Mouse (Mus musculus): Measurements from ENCODE around the gene Gpsm3. TPM values are rescaled to one million over a fixed set of nuclear protein-coding genes. Genes with fewer than 3 reads are reported as not detected.

Gene Gpsm3
- polyA plus RNA-seq, 1 experiment from 2014 or later, result 3.0 TPM

- H3K27ac ChIP-seq (ENCODE audit: low read length), result peak overlapping the region; percentile 96
- WGBS, result under 1% methylated on average over 30 of the region's 32 CpGs
- peak overlapping the region; percentile 98 for H3K9ac ChIP-seq (replicated peaks; ENCODE audit: low read depth, low read length)
- 0 out of 2 replicates have a peak, but pooled peaks cover 3% of the 10 kb centered on the region for H3K36me3 ChIP-seq (ENCODE audit: control insufficient read depth, insufficient read depth)
- peak overlapping the region; percentile 67 for H3K4me2 ChIP-seq (ENCODE audit: low read length)
- ATAC-seq, result peak; percentile 13
- peak overlapping the region; percentile 81 for H3K4me3 ChIP-seq (replicated peaks; ENCODE audit: low read length)
- H3K4me1 ChIP-seq (replicated peaks; ENCODE audit: control insufficient read depth, insufficient read depth, low read length), result peaks cover 41% of the 10 kb centered on the region
- H3K27me3 ChIP-seq (replicated peaks; ENCODE audit: control insufficient read depth, insufficient read depth, low read length), result no peaks in the 10 kb centered on the region
- H3K9me3 ChIP-seq (ENCODE audit: control insufficient read depth, low read length), result no peaks in the 10 kb centered on the region
Measured at GRCm38 (mm10) chr17:34592581-34593549, 3.3 kb downstream of the Gpsm3 start.

- no peaks in the 10 kb centered on the region for H3K27me3 ChIP-seq (replicated peaks; ENCODE audit: control insufficient read depth, insufficient read depth, low read length)
- H3K4me1 ChIP-seq (replicated peaks; ENCODE audit: control insufficient read depth, insufficient read depth, low read length), result peaks cover 35% of the 10 kb centered on the region
- H3K4me3 ChIP-seq (replicated peaks; ENCODE audit: low read length), result peak overlapping the region; percentile 81
- WGBS, result 45% methylated on average over 32 of the region's 34 CpGs
- no peaks in the 10 kb centered on the region for H3K9me3 ChIP-seq (ENCODE audit: control insufficient read depth, low read length)
- peak overlapping the region; percentile 98 for H3K9ac ChIP-seq (replicated peaks; ENCODE audit: low read depth, low read length)
- peak overlapping the region; percentile 96 for H3K27ac ChIP-seq (ENCODE audit: low read length)
- 0 out of 2 replicates have a peak, but pooled peaks cover 3% of the 10 kb centered on the region for H3K36me3 ChIP-seq (ENCODE audit: control insufficient read depth, insufficient read depth)
- peak overlapping the region; percentile 67 for H3K4me2 ChIP-seq (ENCODE audit: low read length)
- ATAC-seq, result no peak
Measured at GRCm38 (mm10) chr17:34593752-34594525, 4.3 kb downstream of the Gpsm3 start.

- Histone ChIP-seq H3K27me3 (replicated peaks; ENCODE audit: control insufficient read depth, insufficient read depth, low read length) (no peaks in the 10 kb centered on the region), H3K9me3 (ENCODE audit: control insufficient read depth, low read length) (no peaks in the 10 kb centered on the region), H3K9ac (replicated peaks; ENCODE audit: low read depth, low read length) (no peak overlapping the region), H3K4me1 (replicated peaks; ENCODE audit: control insufficient read depth, insufficient read depth, low read length) (peaks cover 30% of the 10 kb centered on the region), H3K36me3 (ENCODE audit: control insufficient read depth, insufficient read depth) (peaks cover 10% of the 10 kb centered on the region), H3K4me3 (replicated peaks; ENCODE audit: low read length) (no peak overlapping the region), H3K27ac (ENCODE audit: low read length) (no peak overlapping the region), H3K4me2 (ENCODE audit: low read length) (no peak overlapping the region)
- 76% methylated on average over 8 of the region's 8 CpGs for WGBS
- ATAC-seq, result no peak
Measured at GRCm38 (mm10) chr17:34596098-34596497, 6.5 kb downstream of the Gpsm3 start.

GRCm38 (mm10) chr17:34597566-34598095 is 8.0 kb downstream of the Gpsm3 start, which contains the start of gene Ager:
Gene Ager (plus strand): TSS chr17:34597862.
- H3K27me3 ChIP-seq (replicated peaks; ENCODE audit: control insufficient read depth, insufficient read depth, low read length), result no peaks in the 10 kb centered on the region
- no peak within 1 kb of the TSS for H3K4me3 ChIP-seq (replicated peaks; ENCODE audit: low read length)
- no peak within 1 kb of the TSS for H3K9ac ChIP-seq (replicated peaks; ENCODE audit: low read depth, low read length)
- 21% methylated on average over 5 of the region's 6 CpGs for WGBS
- ATAC-seq, result no peak
- H3K9me3 ChIP-seq (ENCODE audit: control insufficient read depth, low read length), result no peaks in the 10 kb centered on the region
- peaks cover 29% of the 10 kb centered on the region for H3K4me1 ChIP-seq (replicated peaks; ENCODE audit: control insufficient read depth, insufficient read depth, low read length)
- no peak within 1 kb of the TSS for H3K27ac ChIP-seq (ENCODE audit: low read length)
- H3K4me2 ChIP-seq (ENCODE audit: low read length), result no peak within 1 kb of the TSS
- H3K36me3 ChIP-seq (ENCODE audit: control insufficient read depth, insufficient read depth), result peaks cover 12% of the 10 kb centered on the region

- Histone ChIP-seq H3K27ac (ENCODE audit: low read length) (no peak overlapping the region), H3K9ac (replicated peaks; ENCODE audit: low read depth, low read length) (no peak overlapping the region), H3K27me3 (replicated peaks; ENCODE audit: control insufficient read depth, insufficient read depth, low read length) (no peaks in the 10 kb centered on the region), H3K36me3 (ENCODE audit: control insufficient read depth, insufficient read depth) (peaks cover 12% of the 10 kb centered on the region), H3K9me3 (ENCODE audit: control insufficient read depth, low read length) (no peaks in the 10 kb centered on the region), H3K4me1 (replicated peaks; ENCODE audit: control insufficient read depth, insufficient read depth, low read length) (peaks cover 16% of the 10 kb centered on the region), H3K4me3 (replicated peaks; ENCODE audit: low read length) (no peak overlapping the region), H3K4me2 (ENCODE audit: low read length) (no peak overlapping the region)
- ATAC-seq, result no peak
- WGBS, result 75% methylated on average over 9 of the region's 9 CpGs
Measured at GRCm38 (mm10) chr17:34599891-34600290, 10.3 kb downstream of the Gpsm3 start.

- H3K4me1 ChIP-seq (replicated peaks; ENCODE audit: control insufficient read depth, insufficient read depth, low read length), result peaks cover 24% of the 10 kb centered on the region
- H3K27me3 ChIP-seq (replicated peaks; ENCODE audit: control insufficient read depth, insufficient read depth, low read length), result no peaks in the 10 kb centered on the region
- no peak for ATAC-seq
- no peak overlapping the region for H3K9ac ChIP-seq (replicated peaks; ENCODE audit: low read depth, low read length)
- no peak overlapping the region for H3K4me3 ChIP-seq (replicated peaks; ENCODE audit: low read length)
- H3K27ac ChIP-seq (ENCODE audit: low read length), result no peak overlapping the region
- no peaks in the 10 kb centered on the region for H3K9me3 ChIP-seq (ENCODE audit: control insufficient read depth, low read length)
- 90% methylated on average over 12 of the region's 12 CpGs for WGBS
- peaks cover 8% of the 10 kb centered on the region for H3K36me3 ChIP-seq (ENCODE audit: control insufficient read depth, insufficient read depth)
- no peak overlapping the region for H3K4me2 ChIP-seq (ENCODE audit: low read length)
Measured at GRCm38 (mm10) chr17:34601796-34602195, 12.2 kb downstream of the Gpsm3 start.

- peak; percentile 95 for ATAC-seq
Measured at GRCm38 (mm10) chr17:34603375-34604060, 13.9 kb downstream of the Gpsm3 start, which contains the start of gene Rnf5. Gene Rnf5 (minus strand): TSS chr17:34603690.

GRCm38 (mm10) chr17:34604061-34604508 is 14.5 kb downstream of the Gpsm3 start, which contains the start of gene Agpat1:
Gene Agpat1 (plus strand): TSS chr17:34604262.
- peak; percentile 82 for ATAC-seq
- peaks cover 43% of the 10 kb centered on the region for H3K4me1 ChIP-seq (replicated peaks; ENCODE audit: control insufficient read depth, insufficient read depth, low read length)
- WGBS, result under 1% methylated on average over 33 of the region's 35 CpGs

More at GRCm38 (mm10) chr17:34603375-34604060, 13.9 kb downstream of the Gpsm3 start, which contains the start of gene Rnf5:
- peaks cover 38% of the 10 kb centered on the region for H3K4me1 ChIP-seq (replicated peaks; ENCODE audit: control insufficient read depth, insufficient read depth, low read length)
- H3K9ac ChIP-seq (replicated peaks; ENCODE audit: low read depth, low read length), result peak within 1 kb of the TSS; percentile 77
- no peaks in the 10 kb centered on the region for H3K27me3 ChIP-seq (replicated peaks; ENCODE audit: control insufficient read depth, insufficient read depth, low read length)
- H3K36me3 ChIP-seq (ENCODE audit: control insufficient read depth, insufficient read depth), result peaks cover 8% of the 10 kb centered on the region
- WGBS, result 0% methylated on average over 30 of the region's 30 CpGs
- H3K27ac ChIP-seq (ENCODE audit: low read length), result peak within 1 kb of the TSS; percentile 75
- H3K9me3 ChIP-seq (ENCODE audit: control insufficient read depth, low read length), result no peaks in the 10 kb centered on the region
- peak within 1 kb of the TSS; percentile 94 for H3K4me3 ChIP-seq (replicated peaks; ENCODE audit: low read length)
- H3K4me2 ChIP-seq (ENCODE audit: low read length), result peak within 1 kb of the TSS; percentile 93

More at GRCm38 (mm10) chr17:34604061-34604508, 14.5 kb downstream of the Gpsm3 start, which contains the start of gene Agpat1:
- H3K9me3 ChIP-seq (ENCODE audit: control insufficient read depth, low read length), result no peaks in the 10 kb centered on the region
- peak within 1 kb of the TSS; percentile 75 for H3K27ac ChIP-seq (ENCODE audit: low read length)
- H3K36me3 ChIP-seq (ENCODE audit: control insufficient read depth, insufficient read depth), result peaks cover 8% of the 10 kb centered on the region
- H3K4me2 ChIP-seq (ENCODE audit: low read length), result peak within 1 kb of the TSS; percentile 93
- H3K27me3 ChIP-seq (replicated peaks; ENCODE audit: control insufficient read depth, insufficient read depth, low read length), result no peaks in the 10 kb centered on the region
- peak within 1 kb of the TSS; percentile 94 for H3K4me3 ChIP-seq (replicated peaks; ENCODE audit: low read length)
- H3K9ac ChIP-seq (replicated peaks; ENCODE audit: low read depth, low read length), result peak within 1 kb of the TSS; percentile 96

Data from forebrain, embryonic 16.5 days (tissue).